Mouse (Mus musculus): Measurements from ENCODE around the gene Ttc28. TPM values are rescaled to one million over a fixed set of nuclear protein-coding genes. Genes with fewer than 3 reads are reported as not detected.

The Ttc28 gene
- polyA plus RNA-seq, 1 experiment from 2014 or later, result 5.8 TPM

DNA sequence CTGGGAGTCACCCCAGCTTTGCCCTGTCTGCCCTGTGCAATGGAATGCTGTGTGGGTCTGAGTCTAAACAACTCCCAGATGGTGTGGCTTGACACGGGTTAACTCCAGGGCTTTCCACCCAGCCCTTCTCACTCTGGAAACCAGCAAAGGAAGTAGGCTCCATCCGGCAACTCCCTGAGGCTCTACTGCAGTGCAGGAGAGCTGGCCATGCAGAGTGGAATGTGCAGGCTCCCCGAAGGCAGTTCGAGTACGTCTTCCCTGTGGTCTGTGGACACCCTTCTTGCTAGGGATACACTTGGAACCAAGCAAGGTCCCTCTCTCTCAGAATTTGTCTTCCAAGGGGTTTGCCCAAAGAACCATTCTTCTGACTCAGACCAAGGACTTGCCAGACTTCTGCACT lies 348.2 kb downstream of the Ttc28 start:
- Histone ChIP-seq H3K9ac (ENCODE audit: low read length) (peak overlapping the region; percentile 41), H3K36me3 (ENCODE audit: control insufficient read depth, insufficient read depth) (peaks cover 9% of the 10 kb centered on the region), H3K27ac (ENCODE audit: low read length) (peak overlapping the region; percentile 82), H3K4me2 (ENCODE audit: low read depth, low read length) (peak overlapping the region; percentile 9; the same call in 1 of the 2 replicates), H3K27me3 (ENCODE audit: control insufficient read depth, insufficient read depth, low read length) (no peaks in the 10 kb centered on the region), H3K9me3 (replicated peaks; ENCODE audit: control insufficient read depth, low read length) (no peaks in the 10 kb centered on the region), H3K4me1 (ENCODE audit: control insufficient read depth, insufficient read depth, low read length) (peaks cover 47% of the 10 kb centered on the region), H3K4me3 (ENCODE audit: low read length) (no peak overlapping the region)
- ATAC-seq (replicated peaks; ENCODE audit: extremely low read depth, insufficient read depth, low FRiP score), result peak; percentile 33; the same call in 1 of the 2 replicates
- 25% methylated on average over 5 of the region's 5 CpGs for WGBS

GRCm38 (mm10) chr5:111228302-111229040 lies 348.9 kb downstream of the Ttc28 start:
- Histone ChIP-seq H3K27ac (ENCODE audit: low read length) (peak overlapping the region; percentile 82), H3K27me3 (ENCODE audit: control insufficient read depth, insufficient read depth, low read length) (no peaks in the 10 kb centered on the region), H3K4me1 (ENCODE audit: control insufficient read depth, insufficient read depth, low read length) (peaks cover 47% of the 10 kb centered on the region), H3K4me2 (ENCODE audit: low read depth, low read length) (peak overlapping the region; percentile 9; the same call in 1 of the 2 replicates), H3K9me3 (replicated peaks; ENCODE audit: control insufficient read depth, low read length) (no peaks in the 10 kb centered on the region), H3K36me3 (ENCODE audit: control insufficient read depth, insufficient read depth) (peaks cover 8% of the 10 kb centered on the region), H3K9ac (ENCODE audit: low read length) (peak overlapping the region; percentile 41), H3K4me3 (ENCODE audit: low read length) (no peak overlapping the region)
- WGBS, result 18% methylated on average over 14 of the region's 14 CpGs
- ATAC-seq (replicated peaks; ENCODE audit: extremely low read depth, insufficient read depth, low FRiP score), result peak; percentile 83

DNA sequence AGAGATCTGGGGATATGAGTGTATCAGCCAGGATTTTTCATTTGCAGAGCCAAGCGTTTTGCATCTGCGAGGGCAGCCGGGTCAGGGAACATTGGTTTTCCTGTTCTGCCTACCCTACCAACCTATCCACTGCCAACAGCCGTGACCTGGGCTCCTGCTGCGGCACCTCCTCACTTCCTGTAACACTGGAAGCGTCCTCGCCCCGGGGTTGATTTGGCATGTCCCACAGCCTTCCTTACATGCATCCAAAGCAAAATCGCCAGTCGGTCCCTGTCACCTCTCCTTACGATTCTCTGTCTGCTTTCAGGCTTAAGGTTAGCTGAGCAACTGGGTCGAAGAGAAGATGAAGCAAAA lies 349.4 kb downstream of the Ttc28 start:
- Histone ChIP-seq H3K4me2 (ENCODE audit: low read depth, low read length) (no peak overlapping the region), H3K4me3 (ENCODE audit: low read length) (no peak overlapping the region), H3K27ac (ENCODE audit: low read length) (peak overlapping the region; percentile 82), H3K9ac (ENCODE audit: low read length) (peak overlapping the region; percentile 15), H3K27me3 (ENCODE audit: control insufficient read depth, insufficient read depth, low read length) (no peaks in the 10 kb centered on the region), H3K36me3 (ENCODE audit: control insufficient read depth, insufficient read depth) (peaks cover 3% of the 10 kb centered on the region; the same call in 1 of the 2 replicates), H3K4me1 (ENCODE audit: control insufficient read depth, insufficient read depth, low read length) (peaks cover 47% of the 10 kb centered on the region), H3K9me3 (replicated peaks; ENCODE audit: control insufficient read depth, low read length) (no peaks in the 10 kb centered on the region)
- WGBS, result 46% methylated on average over 12 of the region's 12 CpGs
- no peak for ATAC-seq (replicated peaks; ENCODE audit: extremely low read depth, insufficient read depth, low FRiP score)

- ATAC-seq (replicated peaks; ENCODE audit: extremely low read depth, insufficient read depth, low FRiP score), result no peak
- H3K36me3 ChIP-seq (ENCODE audit: control insufficient read depth, insufficient read depth), result peaks cover 3% of the 10 kb centered on the region; the same call in 1 of the 2 replicates
- H3K9me3 ChIP-seq (replicated peaks; ENCODE audit: control insufficient read depth, low read length), result no peaks in the 10 kb centered on the region
- no peaks in the 10 kb centered on the region for H3K27me3 ChIP-seq (ENCODE audit: control insufficient read depth, insufficient read depth, low read length)
- no peak overlapping the region for H3K4me3 ChIP-seq (ENCODE audit: low read length)
- WGBS, result 57% methylated on average over 3 of the region's 3 CpGs
- H3K4me2 ChIP-seq (ENCODE audit: low read depth, low read length), result no peak overlapping the region
- H3K4me1 ChIP-seq (ENCODE audit: control insufficient read depth, insufficient read depth, low read length), result peaks cover 45% of the 10 kb centered on the region
- H3K9ac ChIP-seq (ENCODE audit: low read length), result no peak overlapping the region; the same call in 1 of the 2 replicates
- no peak overlapping the region for H3K27ac ChIP-seq (ENCODE audit: low read length)
Observed at GRCm38 (mm10) chr5:111229671-111230070, 350.1 kb downstream of the Ttc28 start.

DNA sequence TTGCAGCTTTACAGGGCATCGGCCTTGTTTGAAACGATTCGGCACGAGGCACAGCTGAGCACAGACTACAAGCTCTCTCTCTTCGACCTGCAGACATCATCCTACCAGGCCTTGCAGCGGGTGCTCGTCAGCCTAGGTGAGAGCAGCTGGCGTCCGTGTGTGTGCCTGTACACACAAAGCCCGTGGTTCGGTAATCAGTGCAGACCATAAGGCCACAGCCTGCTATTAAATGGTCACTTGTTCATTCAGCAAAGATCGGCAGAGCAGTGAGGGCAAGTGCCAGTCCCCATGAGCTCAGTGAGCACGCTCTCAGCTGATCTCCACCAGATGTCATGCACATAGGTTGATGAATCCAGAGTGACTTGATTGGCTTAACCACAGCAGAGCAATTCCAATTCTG lies 351.4 kb downstream of the Ttc28 start:
- H3K27me3 ChIP-seq (ENCODE audit: control insufficient read depth, insufficient read depth, low read length), result no peaks in the 10 kb centered on the region
- H3K4me2 ChIP-seq (ENCODE audit: low read depth, low read length), result no peak overlapping the region
- peaks cover 38% of the 10 kb centered on the region for H3K4me1 ChIP-seq (ENCODE audit: control insufficient read depth, insufficient read depth, low read length)
- no peak overlapping the region for H3K27ac ChIP-seq (ENCODE audit: low read length)
- no peaks in the 10 kb centered on the region for H3K9me3 ChIP-seq (replicated peaks; ENCODE audit: control insufficient read depth, low read length)
- ATAC-seq (replicated peaks; ENCODE audit: extremely low read depth, insufficient read depth, low FRiP score), result no peak
- H3K4me3 ChIP-seq (ENCODE audit: low read length), result no peak overlapping the region
- WGBS, result 85% methylated on average over 13 of the region's 13 CpGs
- H3K9ac ChIP-seq (ENCODE audit: low read length), result no peak overlapping the region
- H3K36me3 ChIP-seq (ENCODE audit: control insufficient read depth, insufficient read depth), result no peaks in the 10 kb centered on the region; the same call in 1 of the 2 replicates

DNA sequence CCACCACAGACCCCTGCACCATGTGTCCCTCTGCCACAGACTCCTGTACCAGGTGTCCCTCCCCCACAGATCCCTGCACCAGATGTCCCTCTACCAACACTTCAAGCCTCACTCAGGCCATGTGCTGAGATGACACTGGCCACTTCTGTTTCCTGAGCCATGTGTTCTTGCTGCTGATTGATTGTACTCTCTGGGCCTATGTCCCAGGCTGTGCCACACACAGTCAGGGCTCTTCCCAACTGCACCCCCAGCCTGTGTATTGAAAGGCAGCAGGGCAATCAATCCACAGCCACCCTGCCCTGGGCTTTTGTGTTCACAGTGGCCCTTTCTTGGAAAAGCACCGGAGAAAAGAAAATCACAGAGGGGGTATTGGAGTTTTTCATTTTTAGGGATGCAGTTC lies 352.2 kb downstream of the Ttc28 start:
- no peak overlapping the region for H3K4me2 ChIP-seq (ENCODE audit: low read depth, low read length)
- WGBS, result 81% methylated on average over 1 of the region's 1 CpGs
- no peaks in the 10 kb centered on the region for H3K27me3 ChIP-seq (ENCODE audit: control insufficient read depth, insufficient read depth, low read length)
- no peak overlapping the region for H3K9ac ChIP-seq (ENCODE audit: low read length)
- H3K4me1 ChIP-seq (ENCODE audit: control insufficient read depth, insufficient read depth, low read length), result peaks cover 38% of the 10 kb centered on the region
- ATAC-seq (replicated peaks; ENCODE audit: extremely low read depth, insufficient read depth, low FRiP score), result no peak
- no peaks in the 10 kb centered on the region; the same call in 1 of the 2 replicates for H3K36me3 ChIP-seq (ENCODE audit: control insufficient read depth, insufficient read depth)
- no peak overlapping the region for H3K4me3 ChIP-seq (ENCODE audit: low read length)
- H3K27ac ChIP-seq (ENCODE audit: low read length), result no peak overlapping the region
- H3K9me3 ChIP-seq (replicated peaks; ENCODE audit: control insufficient read depth, low read length), result no peaks in the 10 kb centered on the region

DNA sequence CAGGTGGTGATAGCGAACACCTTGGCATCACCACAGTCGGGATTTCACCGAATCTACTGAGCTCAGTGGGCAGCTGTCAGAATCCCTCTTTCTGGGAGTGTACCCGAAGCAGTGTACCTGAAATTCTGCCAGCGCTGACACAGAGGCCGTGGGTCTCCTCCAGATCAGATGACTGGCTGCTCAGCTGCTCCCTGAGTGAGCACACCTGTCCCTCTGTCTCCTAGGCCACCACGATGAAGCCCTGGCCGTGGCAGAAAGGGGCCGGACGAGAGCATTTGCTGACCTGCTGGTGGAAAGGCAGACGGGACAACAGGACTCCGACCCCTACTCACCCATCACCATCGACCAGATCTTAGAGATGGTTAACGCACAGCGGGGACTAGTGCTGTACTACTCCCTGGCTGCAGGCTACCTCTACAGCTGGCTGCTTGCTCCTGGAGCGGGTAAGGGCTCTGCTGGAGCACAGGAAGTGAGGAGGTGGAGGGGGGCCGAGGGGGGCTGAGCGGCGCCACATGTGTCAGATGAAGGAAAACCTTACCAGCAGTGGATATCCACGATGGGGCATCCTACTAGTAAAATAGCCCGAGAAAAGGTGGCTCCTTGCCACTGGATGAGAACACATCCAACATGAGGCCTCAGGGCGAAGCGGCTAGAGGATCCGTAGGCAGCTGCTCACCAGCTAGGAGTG lies 353.6 kb downstream of the Ttc28 start:
- Histone ChIP-seq H3K4me1 (ENCODE audit: control insufficient read depth, insufficient read depth, low read length) (peaks cover 26% of the 10 kb centered on the region), H3K4me3 (ENCODE audit: low read length) (no peak overlapping the region), H3K4me2 (ENCODE audit: low read depth, low read length) (no peak overlapping the region), H3K27me3 (ENCODE audit: control insufficient read depth, insufficient read depth, low read length) (no peaks in the 10 kb centered on the region), H3K36me3 (ENCODE audit: control insufficient read depth, insufficient read depth) (no peaks in the 10 kb centered on the region; the same call in 1 of the 2 replicates), H3K9me3 (replicated peaks; ENCODE audit: control insufficient read depth, low read length) (no peaks in the 10 kb centered on the region), H3K27ac (ENCODE audit: low read length) (no peak overlapping the region), H3K9ac (ENCODE audit: low read length) (no peak overlapping the region)
- WGBS, result 70% methylated on average over 24 of the region's 24 CpGs
- no peak for ATAC-seq (replicated peaks; ENCODE audit: extremely low read depth, insufficient read depth, low FRiP score)

GRCm38 (mm10) chr5:111235131-111235530 lies 355.5 kb downstream of the Ttc28 start:
- Histone ChIP-seq H3K9ac (ENCODE audit: low read length) (no peak overlapping the region), H3K9me3 (replicated peaks; ENCODE audit: control insufficient read depth, low read length) (no peaks in the 10 kb centered on the region), H3K4me2 (ENCODE audit: low read depth, low read length) (peak overlapping the region; percentile 16; the same call in 1 of the 2 replicates), H3K4me1 (ENCODE audit: control insufficient read depth, insufficient read depth, low read length) (peaks cover 6% of the 10 kb centered on the region; the same call in 1 of the 2 replicates), H3K4me3 (ENCODE audit: low read length) (no peak overlapping the region), H3K36me3 (ENCODE audit: control insufficient read depth, insufficient read depth) (peaks cover 3% of the 10 kb centered on the region; the same call in 1 of the 2 replicates), H3K27me3 (ENCODE audit: control insufficient read depth, insufficient read depth, low read length) (no peaks in the 10 kb centered on the region), H3K27ac (ENCODE audit: low read length) (no peak overlapping the region)
- peak; percentile 43; the same call in 1 of the 2 replicates for ATAC-seq (replicated peaks; ENCODE audit: extremely low read depth, insufficient read depth, low FRiP score)
- 55% methylated on average over 12 of the region's 12 CpGs for WGBS

DNA sequence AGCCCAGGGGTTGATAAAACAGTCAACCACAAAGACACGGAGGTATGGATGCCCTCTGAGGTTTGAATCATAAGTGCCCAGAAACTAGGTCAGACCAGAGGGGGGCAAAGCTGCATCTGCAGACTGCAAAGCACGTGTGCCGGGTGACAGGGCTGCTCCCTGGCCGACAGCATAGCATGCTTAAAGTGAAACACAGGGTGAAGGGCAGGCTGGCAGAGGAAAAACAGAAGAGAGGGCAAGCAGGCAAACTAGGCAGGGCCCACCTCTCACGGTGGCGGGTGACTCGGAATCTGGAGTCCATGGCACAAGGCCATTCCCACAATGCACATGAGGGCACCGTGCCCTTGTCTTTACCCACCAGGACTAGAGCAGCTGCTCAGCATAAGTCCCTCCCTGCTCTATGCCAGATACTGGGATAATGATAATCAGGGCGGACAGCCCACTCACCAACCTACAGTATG lies 357.6 kb downstream of the Ttc28 start:
- 67% methylated on average over 9 of the region's 9 CpGs for WGBS
- Histone ChIP-seq H3K4me1 (ENCODE audit: control insufficient read depth, insufficient read depth, low read length) (0 out of 2 replicates have a peak, but pooled peaks cover 5% of the 10 kb centered on the region), H3K4me2 (ENCODE audit: low read depth, low read length) (no peak overlapping the region), H3K9ac (ENCODE audit: low read length) (no peak overlapping the region), H3K36me3 (ENCODE audit: control insufficient read depth, insufficient read depth) (0 out of 2 replicates have a peak, but pooled peaks cover 3% of the 10 kb centered on the region), H3K9me3 (replicated peaks; ENCODE audit: control insufficient read depth, low read length) (no peaks in the 10 kb centered on the region), H3K27ac (ENCODE audit: low read length) (no peak overlapping the region), H3K27me3 (ENCODE audit: control insufficient read depth, insufficient read depth, low read length) (no peaks in the 10 kb centered on the region), H3K4me3 (ENCODE audit: low read length) (no peak overlapping the region)
- no peak for ATAC-seq (replicated peaks; ENCODE audit: extremely low read depth, insufficient read depth, low FRiP score)
